Mouse (Mus musculus): ENCODE results near the gene Cdc6.
"Not testable (repeated sequence)": the region's sequence is repeated elsewhere in the genome, so short reads cannot be mapped to it uniquely, and the experiment has no call there.

The Cdc6 gene

GRCm38 (mm10) chr11:98931513-98932292 lies 24.1 kb downstream of the Cdc6 start:
- no peak for DNase-seq (ENCODE audit: low read depth, low spot score)

DNA sequence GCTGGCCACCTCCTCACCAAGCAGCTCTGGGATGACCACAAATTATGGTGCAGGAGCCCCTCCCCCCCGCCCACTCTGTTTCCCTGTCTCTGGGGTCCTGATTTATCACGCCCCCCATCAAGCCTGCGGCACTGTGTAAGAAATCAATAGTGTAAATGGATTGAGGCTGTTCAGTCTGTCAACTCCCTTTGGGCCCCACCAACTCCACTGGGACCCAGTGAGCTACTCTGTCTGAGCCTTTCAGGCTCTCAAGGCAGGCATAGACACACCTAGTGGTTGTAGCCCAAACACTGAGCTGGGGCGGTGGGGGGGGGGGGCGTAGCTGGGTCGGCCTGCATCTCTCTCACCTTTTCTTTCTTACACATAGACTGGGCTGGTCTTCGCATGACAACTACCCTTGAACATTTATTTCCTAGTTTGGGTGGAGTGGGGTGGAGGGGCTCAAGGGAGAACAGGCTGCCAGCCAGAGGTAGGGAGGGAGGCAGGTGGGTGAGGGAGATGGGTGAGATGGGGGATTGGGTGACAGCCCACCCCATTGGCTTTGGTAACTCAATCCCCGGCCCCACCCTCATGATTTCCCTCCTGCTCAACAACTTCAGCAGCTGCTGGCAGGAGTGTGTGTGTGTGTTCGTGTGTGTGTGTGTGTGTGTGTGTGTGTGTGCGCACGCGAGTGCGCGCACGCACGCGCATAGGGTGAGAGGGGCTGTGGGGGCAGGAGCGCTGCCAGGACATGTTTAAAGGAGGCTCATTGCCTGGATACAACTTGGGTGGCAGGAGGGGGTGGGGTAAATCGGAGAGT lies 24.9 kb downstream of the Cdc6 start:
- no peak for DNase-seq (ENCODE audit: low read depth, low spot score)

GRCm38 (mm10) chr11:98933151-98933550 lies 25.6 kb downstream of the Cdc6 start:
- DNase-seq (ENCODE audit: low read depth, low spot score): no peak

DNA sequence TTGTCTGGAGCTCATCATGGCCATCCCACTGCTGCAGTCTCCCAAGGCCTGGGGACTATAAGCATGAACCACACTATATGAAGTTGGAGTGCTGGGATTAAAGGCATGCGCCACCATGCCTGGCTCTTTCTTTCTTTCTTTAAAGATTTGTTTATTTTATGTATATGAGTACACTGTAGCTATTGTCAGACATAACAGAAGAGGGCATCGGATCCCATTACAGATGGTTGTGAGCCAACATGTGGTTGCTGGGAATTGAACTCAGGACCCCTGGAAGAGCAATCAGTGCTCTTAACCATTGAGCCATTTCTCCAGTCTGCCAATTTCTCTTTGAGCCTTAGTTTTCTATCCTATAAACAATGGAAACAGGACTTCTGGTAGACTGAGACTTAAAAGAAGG lies 26.2 kb downstream of the Cdc6 start:
- DNase-seq (ENCODE audit: low read depth, low spot score): not testable (repeated sequence)

- DNase-seq (ENCODE audit: low read depth, low spot score): no peak
These were observed 26.8 kb downstream of the Cdc6 start for GRCm38 (mm10) chr11:98934367-98934766.

GRCm38 (mm10) chr11:98935123-98935522 lies 27.5 kb downstream of the Cdc6 start:
- DNase-seq (ENCODE audit: low read depth, low spot score): no peak

- no peak for DNase-seq (ENCODE audit: low read depth, low spot score)
These were observed 28.6 kb downstream of the Cdc6 start for GRCm38 (mm10) chr11:98936170-98936569.

- DNase-seq (ENCODE audit: low read depth, low spot score): no peak
These were observed 29.2 kb downstream of the Cdc6 start for GRCm38 (mm10) chr11:98936606-98937409.

DNA sequence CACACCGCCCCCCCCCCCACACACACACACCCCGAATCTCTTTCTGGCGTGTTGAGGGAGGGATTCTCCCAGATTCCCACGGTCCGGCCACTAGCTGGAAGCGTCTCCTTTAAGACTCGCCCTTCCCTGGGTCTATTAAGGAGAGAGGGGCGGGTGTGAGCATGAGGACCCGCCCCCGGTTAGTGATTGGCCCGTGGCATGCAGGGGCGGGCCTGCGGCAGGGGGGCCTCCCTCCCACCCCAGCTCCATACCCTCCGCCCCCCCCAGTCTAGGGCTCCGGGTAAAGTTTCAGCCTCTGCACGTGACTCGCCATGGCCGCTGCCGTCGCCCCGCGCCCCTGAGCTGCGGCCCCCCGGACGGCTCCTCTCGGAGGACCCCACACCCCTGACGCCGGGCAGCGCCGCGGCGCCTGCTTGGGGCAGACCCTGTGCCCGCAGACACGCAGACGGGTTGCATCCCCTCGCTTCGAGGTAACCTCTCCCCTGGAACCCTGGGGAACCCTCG lies 29.9 kb downstream of the Cdc6 start:
- DNase-seq (ENCODE audit: low read depth, low spot score): peak; percentile 86

DNA sequence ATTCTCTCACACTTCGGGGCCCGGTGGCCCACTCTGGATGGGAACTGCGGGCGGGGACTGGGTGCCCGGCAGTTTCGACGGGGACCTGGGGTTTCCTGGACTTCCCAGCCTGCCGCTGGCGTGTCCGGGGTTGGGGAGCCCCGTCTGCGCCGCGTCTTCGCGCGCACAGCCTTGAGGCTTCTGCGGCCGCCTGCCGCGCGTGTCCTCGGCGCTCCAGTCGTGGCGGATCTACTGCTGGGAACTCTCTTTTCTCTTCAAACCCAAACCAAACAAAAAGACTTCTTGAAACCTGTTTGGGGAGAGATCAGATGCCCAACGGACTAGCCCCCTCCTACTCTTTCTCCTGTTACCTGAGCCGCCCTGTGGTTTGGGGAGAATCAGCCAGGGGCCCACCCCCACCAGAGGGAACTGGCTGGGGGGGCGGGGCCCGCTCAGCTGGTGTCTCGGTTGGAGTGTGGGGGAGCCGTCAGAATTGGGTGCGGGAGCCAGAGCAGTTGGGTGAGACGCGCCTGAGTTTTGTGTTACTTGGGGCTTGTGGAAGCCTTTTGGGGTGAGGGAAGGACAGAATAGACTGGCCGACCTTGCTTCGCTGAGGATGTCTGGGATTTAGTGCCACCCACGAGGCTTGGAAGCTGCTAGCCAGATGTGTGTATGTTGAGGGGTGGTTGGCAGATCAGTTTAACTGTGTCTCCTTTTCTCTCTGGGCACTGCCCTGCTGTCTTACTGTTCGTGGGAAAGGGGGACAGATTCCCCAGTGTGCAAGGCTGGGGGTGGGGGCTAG lies 30.5 kb downstream of the Cdc6 start:
- DNase-seq (ENCODE audit: low read depth, low spot score): no peak

DNA sequence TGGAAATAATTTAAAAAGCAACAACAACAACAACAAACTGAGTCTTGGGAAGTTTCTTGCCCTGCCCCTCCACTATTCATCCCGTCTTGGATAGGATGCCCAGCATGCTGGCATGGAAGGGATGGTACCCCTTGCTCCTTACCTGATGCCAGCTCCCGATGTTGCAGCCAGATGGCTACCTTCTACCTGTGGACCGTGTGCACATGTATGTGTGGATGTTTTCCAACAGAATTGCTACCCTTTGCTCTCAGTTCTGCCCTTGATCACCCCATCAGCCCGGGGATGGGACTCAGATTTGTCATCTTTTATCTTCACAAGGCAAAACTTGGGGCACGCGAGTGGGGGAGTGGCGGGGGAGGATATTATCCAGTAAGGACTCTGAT lies 31.1 kb downstream of the Cdc6 start:
- no peak for DNase-seq (ENCODE audit: low read depth, low spot score)

- no peak for DNase-seq (ENCODE audit: low read depth, low spot score)
These were observed 31.7 kb downstream of the Cdc6 start for GRCm38 (mm10) chr11:98939084-98939952.

DNA sequence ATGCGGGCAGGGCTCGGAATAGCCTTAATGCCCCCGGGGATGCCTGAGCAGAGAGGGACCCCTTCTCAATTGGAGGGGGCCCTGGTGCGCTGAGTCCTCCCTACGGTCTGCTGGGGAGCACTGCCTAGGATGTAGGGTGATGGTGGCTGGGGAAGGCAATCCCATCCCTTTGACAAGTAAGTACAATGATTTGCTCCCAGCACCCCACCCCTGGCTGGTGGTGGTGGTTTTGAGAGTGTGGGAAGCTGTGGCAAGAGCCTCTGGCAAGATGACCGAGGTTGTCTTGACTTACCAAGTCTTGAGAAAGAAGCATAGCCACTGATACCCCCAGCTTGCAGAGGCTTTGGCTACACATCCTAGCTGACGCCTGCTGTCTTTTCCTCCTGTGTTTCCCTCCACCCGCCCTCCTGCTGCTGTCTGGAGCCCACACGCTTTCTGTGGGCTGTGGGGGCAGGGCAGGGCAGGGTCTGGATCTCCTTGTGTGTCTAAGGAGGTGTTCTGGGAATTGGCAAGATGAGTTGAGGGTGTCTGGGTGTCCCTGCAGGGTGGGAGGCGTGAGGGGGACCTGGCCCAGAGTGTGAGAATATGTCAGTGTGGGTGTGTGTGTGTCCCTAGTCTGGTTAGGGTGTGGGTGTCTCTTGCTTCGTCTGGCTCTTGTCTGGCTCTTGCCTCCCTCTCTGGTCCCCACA lies 32.5 kb downstream of the Cdc6 start:
- no peak for DNase-seq (ENCODE audit: low read depth, low spot score)

GRCm38 (mm10) chr11:98940776-98941175 lies 33.2 kb downstream of the Cdc6 start:
- DNase-seq (ENCODE audit: low read depth, low spot score): no peak

DNA sequence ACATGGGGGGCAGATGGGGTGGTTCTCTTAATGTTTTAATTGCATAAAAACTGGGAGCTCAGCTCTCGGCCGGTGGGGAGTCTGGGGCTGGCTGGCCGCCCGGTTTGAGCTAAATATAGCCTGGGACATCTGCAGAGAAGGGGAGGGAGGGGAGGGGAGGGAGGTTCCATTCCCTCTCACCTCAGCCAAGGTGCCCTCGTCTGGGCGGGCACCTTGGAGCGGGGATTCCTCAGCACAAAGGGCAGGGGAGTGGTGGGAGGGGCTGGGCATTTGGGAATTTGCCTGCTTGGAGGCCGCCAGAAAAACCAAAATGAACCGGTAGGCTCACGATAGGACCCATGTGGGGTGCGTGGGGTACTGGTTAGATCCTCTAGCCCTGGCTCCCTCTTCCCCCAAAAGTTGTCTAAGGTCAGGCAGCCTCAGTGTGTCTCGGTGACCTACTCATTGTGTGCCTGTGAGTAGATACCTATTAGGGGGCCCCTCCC lies 33.8 kb downstream of the Cdc6 start:
- DNase-seq (ENCODE audit: low read depth, low spot score): no peak

GRCm38 (mm10) chr11:98941826-98942550 lies 34.4 kb downstream of the Cdc6 start:
- no peak for DNase-seq (ENCODE audit: low read depth, low spot score)

- no peak for DNase-seq (ENCODE audit: low read depth, low spot score)
These were observed 34.9 kb downstream of the Cdc6 start for GRCm38 (mm10) chr11:98942555-98942922.

DNA sequence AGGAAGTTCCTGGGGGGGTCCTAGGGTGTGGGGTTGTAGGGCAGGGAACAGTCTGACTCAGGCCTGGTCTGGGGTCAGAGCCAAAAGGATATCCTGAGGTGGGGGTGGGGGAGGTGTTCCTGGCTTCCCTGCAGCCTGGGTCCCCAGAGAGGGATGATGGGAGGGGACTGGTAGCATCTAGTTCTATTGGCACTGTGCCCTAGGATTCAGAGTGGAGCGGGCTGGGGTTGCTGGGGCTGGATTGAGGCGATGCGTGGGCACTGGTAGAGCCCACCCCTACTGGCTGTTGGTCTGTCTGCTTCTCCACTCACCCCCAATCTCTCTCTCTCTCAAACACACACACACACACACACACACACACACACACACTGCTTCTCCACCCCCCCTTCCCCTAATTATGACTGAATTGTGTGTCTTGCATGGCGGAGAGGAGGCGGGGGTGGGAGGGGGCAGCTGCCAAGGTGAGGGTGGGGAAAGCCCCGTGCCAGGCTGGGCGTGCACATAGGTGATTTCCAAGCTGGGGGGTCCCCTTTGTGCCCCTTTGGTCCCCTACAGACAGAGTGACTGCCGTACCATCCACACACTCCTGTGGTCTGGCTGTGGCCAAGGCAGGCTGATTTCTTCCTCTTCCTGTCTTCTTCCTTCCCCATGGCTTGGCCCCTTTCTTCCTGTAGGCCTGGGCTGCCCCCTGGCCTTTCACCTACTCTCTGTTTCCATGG lies 35.5 kb downstream of the Cdc6 start:
- no peak for DNase-seq (ENCODE audit: low read depth, low spot score)

All from embryo, embryonic 11.5 days (tissue).